Mouse (Mus musculus): ENCODE data around the gene E130114P18Rik.

Gene E130114P18Rik

DNA sequence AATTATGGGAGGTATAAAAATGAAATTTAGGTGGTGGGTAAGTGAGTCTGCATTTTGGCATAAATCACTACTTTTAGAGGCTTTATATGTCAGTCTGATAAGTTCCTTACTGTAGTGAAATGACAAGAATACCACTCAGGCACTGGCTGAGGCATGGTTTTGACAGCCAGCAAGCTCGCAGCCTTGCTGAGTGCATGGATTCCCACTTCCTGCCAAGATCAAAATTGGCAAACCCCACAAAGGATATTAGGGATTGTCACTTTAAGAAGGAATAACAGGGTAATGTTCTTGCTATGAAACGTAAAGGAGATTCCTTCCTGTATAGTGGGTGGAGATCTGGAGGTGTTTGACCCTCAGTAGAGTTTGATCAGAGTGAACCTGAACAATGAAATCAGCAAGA is 27.4 kb upstream of the E130114P18Rik start:
- no peak for DNase-seq (ENCODE audit: low spot score in 2 of 2)

DNA sequence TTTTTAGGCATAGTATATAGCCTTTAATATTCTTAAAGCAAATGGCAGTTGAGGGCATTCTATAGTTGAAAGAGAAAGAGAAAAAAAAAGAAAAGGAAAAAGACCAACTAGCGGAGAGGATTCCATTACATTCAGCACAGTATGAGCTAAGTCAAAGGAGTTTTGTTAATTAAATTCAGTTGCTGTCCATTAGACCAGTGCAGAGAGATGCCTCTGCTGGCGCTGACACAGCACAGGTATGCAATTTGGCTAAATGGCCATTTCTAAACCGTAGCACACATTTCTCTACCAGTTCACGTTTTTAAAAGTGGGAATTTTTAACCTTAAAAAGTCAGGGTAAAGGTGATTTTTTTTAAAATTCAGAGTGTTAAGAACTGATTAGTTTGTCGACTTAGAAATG is 26.8 kb upstream of the E130114P18Rik start:
- no peak for DNase-seq (ENCODE audit: low spot score in 2 of 2)

DNA sequence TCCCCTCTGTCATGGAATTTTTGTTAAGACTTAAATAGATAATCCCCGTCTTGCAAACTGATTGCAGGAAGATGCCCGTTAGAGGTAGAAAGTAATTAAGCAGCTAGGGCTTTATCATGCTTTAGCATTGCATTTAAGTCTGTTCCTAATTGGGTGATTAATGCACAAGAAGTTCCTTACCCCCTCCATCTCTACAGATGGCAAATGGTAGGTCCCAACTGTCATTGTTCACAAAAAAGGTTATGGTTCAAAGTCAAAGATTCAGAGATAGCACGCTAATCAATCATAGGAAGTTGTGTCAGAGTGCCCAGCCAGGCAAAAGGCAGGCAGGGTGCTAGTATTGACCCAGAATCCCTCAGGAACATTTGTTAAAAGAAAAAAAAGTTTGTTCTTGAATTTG is 25.9 kb upstream of the E130114P18Rik start:
- DNase-seq (ENCODE audit: low spot score in 2 of 2): no peak

DNA sequence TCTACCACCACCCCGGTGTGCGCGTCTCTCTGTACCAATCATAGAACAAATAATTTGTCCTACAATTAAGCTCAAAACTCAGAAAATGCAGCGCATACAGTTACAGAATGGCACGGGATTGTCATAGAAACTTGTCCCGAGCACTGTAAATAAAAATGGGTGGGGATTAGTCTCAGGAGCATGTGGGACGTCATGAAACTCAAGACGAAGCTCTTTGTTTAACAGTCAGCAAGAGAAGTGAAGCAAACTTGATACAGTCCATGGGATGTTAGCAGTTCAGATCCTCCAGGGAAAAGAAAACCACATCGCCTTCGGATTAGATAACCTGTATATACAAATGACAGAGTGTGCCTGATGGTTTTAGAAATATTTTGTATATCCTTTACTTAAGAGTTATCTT is 18.6 kb upstream of the E130114P18Rik start:
- no peak for DNase-seq (ENCODE audit: low spot score in 2 of 2)

DNA sequence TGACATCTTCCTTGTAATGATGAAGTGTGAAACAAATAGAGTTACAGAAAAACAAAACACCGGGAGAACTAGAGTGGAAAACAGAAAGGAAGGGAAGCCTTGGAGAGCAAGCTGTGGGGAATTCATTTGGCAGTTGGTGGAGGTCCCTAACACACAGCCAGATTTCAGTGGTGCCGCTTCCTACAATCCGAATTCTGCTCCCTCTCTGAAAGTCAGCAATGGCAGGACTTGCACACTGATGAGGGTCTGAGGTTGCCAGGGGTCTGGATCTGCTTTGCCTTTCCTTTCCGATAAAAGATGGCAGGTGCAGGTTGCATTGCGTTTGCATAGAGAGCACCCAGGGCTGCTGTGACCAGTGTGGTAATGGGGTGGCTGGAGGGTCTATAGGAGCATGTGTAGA is 18.1 kb upstream of the E130114P18Rik start:
- DNase-seq (ENCODE audit: low spot score in 2 of 2): no peak

DNA sequence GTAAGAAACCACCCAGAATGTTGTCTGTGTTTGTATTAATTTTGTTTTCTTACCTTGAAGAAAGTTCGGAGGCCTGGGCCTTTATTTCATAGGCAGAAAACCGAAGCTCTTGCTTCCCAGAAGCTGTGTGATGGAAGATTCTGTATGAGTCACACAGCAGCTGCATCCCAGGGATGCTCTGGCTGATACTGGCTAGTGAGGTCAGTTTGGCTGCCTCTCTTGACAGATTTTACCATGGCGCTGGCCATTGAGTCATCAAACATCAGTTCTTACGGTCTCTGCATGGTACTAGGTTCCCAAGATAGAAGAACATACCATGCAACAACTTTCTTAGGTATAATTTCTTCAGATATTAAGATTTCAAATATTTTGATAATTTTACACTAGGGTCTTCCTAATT is 17.0 kb upstream of the E130114P18Rik start:
- DNase-seq (ENCODE audit: low spot score in 2 of 2): no peak

DNA sequence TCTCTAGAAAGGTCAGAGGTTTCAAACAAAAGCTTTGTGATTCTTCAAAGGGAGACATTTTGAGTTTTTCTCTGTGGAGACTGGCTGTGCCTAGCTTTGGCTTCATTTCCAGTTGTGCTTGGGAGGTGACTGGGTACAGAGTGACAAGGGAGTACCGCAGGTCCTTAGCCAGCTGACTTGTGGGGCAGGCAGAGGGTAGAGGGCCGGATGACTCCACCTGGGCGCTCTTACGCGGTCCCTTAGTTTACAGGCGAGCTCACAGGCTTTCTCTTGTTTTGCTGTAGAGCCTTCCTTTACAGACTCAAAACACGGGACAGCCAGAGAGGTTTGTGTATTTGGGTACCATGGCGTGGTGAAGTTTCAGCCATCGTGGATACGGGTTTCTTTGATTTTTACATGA is 16.1 kb upstream of the E130114P18Rik start:
- DNase-seq (ENCODE audit: low spot score in 2 of 2): no peak

DNA sequence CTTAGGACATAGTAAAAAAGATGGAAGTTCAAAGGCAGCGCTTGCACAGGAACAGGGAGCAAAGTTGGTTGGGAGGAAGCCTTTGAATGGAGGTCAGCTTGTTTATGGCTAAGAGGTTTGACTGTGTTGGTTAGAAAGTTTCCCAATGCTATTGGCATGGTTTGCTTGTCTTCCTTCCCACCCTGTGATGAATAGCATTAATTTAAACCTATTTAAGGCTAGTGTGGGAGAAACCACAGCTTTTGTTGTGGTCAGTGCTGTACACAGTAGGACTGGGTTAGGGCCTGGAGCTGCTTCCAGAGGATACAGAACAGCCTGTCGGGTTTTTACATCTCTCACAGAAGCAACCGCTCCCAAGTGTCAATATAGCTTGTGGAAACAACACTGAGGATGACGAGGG is 10.7 kb upstream of the E130114P18Rik start:
- no peak for DNase-seq (ENCODE audit: low spot score in 2 of 2)

DNA sequence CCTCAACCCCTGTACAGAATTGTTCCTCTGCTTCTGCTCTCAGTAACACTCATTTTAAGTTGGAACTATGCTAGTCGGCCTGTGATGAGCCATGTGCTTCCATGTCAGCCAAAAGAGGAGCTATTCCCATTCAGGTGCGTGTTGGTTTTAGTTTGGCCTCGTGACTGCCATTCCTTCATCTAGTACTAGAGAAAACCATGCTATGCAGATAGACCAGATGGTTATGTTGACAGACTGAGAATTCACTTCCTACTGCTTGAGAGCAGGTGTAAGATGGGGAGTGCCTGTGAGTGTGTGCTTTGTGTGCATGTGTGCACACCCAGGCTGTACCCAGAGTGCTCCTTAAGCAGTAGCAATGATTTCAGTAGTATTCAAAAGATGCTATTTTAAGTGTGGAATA is 9.6 kb upstream of the E130114P18Rik start:
- DNase-seq (ENCODE audit: low spot score in 2 of 2): no peak

DNA sequence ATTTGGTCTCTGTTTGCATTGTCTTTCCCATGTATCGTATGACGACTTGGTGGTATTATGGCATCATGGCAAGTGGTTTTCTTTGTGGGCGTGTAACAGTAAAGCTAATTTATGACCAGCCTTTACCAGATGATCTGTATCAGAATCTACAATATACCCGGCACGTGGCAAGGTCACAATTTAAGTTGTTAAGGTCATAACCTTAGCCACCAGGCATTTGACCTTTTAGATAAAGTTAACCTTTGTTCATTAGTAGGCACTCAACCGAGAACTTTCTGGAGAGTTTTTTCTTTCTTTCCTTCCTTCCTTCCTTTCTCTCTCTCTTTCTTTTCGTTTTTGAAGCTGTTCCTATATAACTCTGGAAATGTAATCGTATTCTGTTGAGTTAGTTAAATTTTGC is 8.7 kb upstream of the E130114P18Rik start:
- DNase-seq (ENCODE audit: low spot score in 2 of 2): no peak

DNA sequence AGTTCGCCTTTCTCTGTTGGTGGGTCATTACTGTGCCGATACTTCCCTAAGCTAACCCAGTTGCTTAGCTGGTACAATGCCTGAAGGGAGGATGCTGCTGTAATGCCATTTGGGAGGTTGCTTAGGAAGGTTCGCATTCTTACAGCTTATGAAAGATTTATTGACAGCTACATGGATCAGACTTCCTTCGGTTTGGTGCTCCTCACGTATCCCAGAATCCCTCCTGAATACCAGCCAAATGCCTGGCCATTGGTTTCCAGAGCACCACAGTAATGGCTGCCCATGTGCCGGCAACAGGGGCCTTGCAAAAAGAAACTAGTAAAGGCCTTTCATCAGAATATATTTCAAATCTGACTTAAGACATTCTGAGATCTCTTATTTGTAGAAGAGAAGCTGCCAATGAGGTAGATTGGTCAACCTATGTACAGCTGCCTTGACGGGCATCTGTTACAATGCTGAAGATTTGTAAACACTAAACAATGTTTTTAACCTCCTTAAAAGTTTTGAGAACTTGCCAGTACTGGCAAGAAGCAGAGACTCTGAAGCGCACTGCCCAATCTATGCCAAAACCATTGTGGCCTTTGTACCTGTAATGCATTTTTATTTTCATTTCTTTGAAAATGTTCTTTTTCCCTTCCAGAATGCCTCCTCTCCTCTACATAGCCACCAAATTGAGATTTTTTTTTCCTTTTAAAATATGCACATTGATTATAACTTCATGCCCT is 7.8 kb upstream of the E130114P18Rik start:
- DNase-seq (ENCODE audit: low spot score in 2 of 2): no peak

DNA sequence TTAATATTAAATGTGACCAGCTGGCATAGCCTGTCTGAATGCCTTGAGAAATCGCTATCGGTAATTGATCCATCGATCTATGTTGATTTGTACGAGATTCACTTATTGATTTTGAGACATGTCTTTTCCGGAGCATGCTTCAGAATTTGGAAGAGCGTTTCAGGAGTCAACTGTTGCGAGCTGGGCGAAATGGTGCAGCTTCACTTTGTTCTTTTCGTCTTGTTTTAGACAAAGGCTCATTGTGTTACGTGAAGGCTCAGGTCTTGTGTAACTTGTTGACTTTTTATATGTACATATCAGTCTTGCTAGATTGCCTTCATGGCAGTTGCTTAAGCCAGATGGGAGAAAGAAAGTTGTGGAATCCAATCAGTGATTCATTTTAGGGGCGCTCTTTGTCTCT is 6.4 kb upstream of the E130114P18Rik start:
- no peak for DNase-seq (ENCODE audit: low spot score in 2 of 2)

DNA sequence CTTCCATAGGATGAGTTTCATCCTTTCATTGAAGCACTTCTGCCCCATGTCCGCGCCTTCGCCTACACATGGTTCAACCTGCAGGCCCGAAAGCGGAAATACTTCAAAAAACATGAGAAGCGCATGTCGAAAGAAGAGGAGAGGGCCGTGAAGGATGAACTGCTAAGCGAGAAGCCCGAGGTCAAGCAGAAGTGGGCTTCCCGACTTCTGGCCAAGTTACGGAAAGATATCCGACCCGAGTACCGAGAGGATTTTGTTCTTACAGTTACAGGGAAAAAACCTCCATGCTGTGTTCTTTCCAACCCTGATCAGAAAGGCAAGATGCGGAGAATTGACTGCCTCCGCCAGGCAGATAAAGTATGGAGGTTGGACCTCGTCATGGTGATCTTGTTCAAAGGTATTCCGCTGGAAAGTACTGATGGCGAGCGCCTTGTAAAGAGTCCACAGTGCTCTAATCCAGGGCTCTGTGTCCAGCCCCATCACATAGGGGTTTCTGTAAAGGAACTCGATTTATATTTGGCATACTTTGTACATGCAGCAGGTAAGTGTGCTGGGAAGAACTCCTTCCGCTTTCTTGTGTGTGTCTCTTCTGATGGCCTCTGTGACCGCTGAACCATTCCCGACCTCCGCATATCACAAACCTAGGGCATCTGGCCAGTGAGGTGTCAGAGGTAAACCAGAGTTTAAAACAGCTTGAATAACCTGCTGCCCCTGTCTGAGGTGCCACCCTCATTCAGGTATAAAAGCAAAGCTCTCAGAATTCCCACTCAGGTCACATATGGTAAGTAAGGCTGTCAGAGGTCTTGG is 5.4 kb upstream of the E130114P18Rik start:
- DNase-seq (ENCODE audit: low spot score in 2 of 2): no peak

DNA sequence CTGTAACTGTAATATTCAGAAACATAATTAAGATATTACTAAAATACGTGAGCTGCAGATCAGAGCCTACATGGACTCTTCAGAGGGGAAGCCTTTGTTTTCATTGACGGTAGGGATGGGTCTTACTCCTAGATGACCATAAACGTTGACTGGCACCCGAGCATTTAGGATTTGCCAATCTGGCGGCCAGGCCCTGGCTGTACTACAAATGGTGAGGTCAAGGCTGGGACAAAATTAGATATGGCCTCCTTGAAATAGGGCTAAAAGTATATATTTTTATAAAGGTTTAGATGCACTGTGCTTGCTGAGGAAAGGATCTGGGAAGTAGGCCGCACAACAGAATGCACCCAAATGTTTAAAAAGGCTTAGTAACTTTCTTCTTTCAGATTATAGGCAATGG is 4.6 kb upstream of the E130114P18Rik start:
- no peak for DNase-seq (ENCODE audit: low spot score in 2 of 2)

DNA sequence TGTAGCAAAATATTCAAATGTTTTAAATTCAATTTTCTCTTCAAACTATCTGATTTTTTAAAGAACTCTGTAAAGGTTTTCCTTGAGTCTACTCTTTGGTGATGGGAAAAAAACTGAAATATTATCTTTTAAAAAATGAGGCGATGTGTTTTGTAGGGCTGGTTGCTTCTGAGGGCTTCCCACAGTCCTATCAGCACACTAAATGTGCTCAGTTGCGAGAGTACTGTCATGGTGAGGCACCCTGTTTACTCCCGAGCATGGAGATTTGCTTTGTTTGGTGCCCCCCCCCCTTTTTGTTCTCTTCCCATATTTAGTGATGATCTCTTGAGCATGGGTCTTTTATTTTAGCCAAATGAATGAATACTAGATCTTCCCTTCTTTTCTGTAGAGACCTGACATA is 4.2 kb upstream of the E130114P18Rik start:
- DNase-seq (ENCODE audit: low spot score in 2 of 2): no peak

DNA sequence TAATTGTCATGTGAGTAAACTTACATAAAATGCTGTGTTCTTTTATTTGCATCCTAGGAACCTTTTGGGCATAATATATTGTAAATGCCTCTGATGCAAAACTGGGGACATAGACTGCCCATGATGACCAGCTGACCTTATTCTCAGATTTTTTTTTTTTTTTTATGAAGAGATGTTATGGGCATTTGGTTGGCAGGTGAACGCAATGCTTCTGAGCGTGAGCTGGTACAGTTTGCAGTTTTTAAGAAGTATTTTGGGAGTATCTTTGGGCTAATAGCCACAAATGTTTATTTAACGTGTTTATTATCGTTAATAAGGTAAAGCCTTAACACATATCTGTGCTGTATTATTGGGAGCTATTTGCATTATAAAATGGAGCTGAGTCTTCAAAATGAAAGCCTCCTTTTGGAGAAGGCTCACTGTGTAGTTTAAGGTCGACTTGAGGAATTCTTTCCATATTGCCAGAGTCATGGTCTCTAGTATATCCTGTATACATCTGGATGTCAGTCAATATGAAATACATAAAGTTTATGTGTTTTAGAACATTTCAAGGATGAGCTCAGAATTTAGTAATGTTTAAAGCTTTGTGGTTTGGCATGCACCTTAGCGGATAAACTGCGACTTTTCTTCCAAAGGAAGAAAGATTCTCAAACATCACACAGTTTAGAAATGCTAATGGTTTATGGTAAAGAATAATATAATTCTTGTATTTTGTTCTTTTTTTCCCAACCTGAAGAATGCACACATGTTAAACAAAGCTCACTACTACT is 3.0 kb upstream of the E130114P18Rik start:
- DNase-seq (ENCODE audit: low spot score in 2 of 2): no peak

DNA sequence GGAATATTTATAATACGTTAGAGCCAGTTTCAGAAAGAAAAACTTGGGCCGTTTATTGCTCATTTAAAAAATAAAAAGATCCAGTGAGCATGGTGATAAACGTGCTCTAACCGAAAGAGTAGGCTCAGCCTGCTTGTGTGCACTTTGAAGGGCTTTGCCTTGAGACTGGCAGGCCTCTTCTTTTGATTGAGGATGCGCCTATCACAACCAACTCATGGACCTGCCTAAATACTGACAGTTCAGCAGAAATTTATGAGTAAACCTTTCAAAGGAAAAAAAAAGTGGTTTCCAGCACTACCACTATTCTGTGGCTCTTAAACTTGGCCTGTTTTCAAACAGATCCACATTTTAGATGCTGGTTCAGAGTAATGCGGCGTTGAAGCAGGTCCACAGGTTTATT is 2.1 kb upstream of the E130114P18Rik start:
- no peak for DNase-seq (ENCODE audit: low spot score in 2 of 2)

DNA sequence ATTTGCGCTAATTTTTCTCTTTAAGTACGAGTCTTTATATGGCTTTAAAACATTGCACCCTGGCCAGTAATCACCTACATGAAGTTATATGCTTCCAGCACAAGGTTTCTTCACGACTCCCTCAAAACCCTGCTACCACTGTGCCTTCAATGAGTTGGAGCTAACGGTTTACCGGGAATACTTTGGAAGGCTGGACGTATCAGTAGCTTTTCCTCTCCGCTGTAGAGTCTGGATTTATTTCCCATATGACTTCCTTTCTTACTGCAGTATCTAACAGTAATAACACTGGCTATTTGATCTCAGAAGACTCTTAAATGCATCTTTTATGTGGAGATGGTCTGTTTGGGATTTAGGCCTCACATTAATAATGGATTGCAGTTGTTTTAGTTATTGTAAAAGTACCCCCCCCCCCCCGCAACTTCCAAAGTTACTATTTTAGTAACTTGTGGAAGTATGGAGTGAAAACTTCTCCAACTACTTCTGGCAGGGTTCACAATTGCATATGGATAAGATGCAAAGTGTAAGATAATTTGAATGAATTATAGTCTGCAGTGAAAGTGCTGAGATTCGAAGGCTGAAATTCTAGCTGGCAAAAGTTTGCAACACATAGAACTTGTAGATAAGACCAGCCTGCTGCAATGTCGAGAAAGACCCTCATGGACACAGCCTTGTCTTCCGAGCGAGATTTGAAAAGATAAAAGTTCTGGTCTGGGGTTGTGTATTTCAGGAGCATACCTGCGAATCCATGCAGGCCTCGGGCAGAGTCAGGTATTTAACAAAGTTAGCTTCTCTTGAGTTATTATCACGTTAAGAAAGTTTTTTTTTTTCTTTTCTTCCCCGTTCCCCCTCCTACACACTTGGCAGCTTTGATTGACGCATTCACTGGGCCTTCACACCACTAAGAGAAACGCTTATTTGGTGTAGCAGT is 1.4 kb upstream of the E130114P18Rik start:
- DNase-seq (ENCODE audit: low spot score in 2 of 2): no peak

DNA sequence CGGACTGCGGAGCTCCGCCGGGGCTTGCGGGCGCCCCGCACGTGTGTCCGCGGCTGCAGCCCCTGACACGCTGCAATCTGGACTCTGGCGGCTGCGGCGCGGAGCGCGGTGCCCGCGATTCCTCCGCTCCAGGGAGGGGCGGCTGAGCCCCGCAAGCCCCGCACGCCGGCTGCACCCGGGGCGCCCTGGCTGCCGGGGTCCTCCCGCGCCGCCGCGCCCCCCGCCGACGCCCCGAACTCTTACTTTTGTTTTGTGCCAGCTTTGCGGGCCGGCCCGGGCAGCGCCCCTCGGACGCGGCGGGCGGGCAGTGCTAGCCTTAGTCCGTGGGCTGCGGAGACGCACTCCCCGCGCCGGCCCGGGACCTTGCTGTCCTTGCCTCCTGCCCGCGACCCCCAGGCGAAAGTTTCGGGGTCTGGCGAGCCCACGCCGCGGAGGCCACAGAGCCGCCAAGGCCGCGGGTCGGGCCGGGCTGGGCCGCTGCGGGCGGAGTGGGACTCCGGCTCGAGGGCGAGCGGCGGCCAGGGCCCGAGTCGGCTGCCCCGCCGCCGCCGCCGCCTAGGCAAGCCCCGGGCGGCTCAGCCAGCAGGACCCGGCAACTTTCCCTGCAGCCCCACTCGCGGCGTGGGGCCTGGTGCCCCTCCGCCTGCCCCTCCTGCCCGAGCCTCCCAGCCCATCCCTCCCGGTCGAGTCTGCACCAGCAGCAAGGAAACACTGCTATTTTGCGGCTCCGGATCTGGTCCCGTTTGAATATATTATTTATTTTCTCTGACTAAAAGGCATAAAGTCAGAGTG is 529 bp upstream of the E130114P18Rik start:
- DNase-seq (ENCODE audit: low spot score in 2 of 2): no peak

DNA sequence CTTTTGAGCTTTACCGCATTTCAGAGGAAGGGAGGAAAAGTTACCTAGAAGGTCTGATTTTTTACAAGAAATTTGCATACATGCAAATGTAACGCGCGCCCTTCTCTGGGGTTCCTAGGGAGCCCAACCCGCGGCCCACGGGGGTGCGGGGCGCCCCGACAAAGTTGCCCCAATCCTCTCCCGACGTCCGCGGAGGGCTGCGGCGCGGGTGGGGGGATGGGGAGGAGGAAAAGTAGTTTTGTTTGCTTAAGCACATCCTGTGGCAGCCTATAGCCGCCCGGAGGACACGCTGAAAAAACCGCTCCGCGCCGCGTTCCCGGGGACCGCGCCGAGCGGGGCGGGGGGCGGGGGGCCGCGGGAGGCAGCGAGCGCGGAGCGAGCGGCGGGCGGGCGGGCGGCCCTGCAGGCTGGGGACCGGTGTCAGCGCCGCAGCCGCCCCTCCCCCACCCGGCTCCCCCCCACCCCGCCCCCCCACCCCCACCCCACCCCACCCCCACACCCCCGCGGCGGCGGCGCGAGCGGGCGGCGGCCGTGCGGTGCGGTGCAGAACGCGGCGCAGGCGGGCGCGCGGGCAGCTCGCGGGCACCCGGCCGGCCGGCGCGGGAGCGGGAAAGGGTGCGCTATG is 685 bp downstream of the E130114P18Rik start:
- DNase-seq (ENCODE audit: low spot score in 2 of 2): no peak

All from natural killer cell, adult 2 months (primary cell).